Comparison of ENCODE assay signal across 9 mouse cellular contexts in the genomic region with DNA sequence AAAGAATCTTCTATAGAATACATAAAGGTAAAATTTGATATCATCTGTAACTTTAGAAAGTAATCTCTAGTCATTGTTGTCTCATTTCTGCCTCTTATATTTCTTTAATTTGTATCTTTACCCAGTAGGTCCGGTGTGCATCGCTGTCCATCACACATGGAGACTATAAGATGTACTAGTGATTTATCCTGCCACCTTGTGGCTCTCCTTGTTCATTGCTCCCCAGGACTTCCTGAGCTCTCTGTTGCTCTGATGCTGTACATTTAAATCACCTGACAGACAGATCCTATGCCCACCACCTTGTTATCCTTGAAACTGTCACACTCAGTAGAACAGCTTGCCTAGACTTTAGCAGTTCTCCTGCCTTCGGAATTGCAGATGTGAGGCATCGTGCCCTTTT. TPM values are rescaled to one million over a fixed set of nuclear protein-coding genes. Genes with fewer than 3 reads are reported as not detected.
DNase-seq lines count a peak whose midpoint lies in the region; ATAC-seq and TF ChIP-seq lines count a peak whose summit lies in the region.
"Had no signal": no experiment of that assay in that cellular context is flagged by ENCODE, and none has a peak within 500 bp of the region (broad histone marks: within the 10 kb centered on the region; RNA-seq: fewer than 3 reads in every experiment).

No protein-coding gene starts in this region.

- no peaks in the 10 kb centered on the region for H3K4me1 ChIP-seq in hindbrain, embryonic 16.5 days (ENCODE audit: control insufficient read depth, insufficient read depth, low read depth, low read length)
- no peaks in the 10 kb centered on the region for H3K4me1 ChIP-seq in hindbrain, embryonic 13.5 days (replicated peaks)
- H3K4me1 ChIP-seq in ES-E14 (ENCODE audit: control insufficient read depth in 2 of 2, insufficient read depth in 2 of 2, low read length in 2 of 2, poor library complexity in 1 of 2) = no peaks in the 10 kb centered on the region
- H3K4me1 ChIP-seq in lung, postnatal 0 days (ENCODE audit: insufficient read depth, low read depth, low read length) = no peaks in the 10 kb centered on the region
- H3K4me1 ChIP-seq in midbrain, embryonic 13.5 days (replicated peaks) = no peaks in the 10 kb centered on the region
- no peaks in the 10 kb centered on the region for H3K4me1 ChIP-seq in midbrain, embryonic 11.5 days (ENCODE audit: control insufficient read depth, insufficient read depth, low read length)
- H3K4me1 ChIP-seq: embryonic facial prominence, embryonic 15.5 days had no signal

- H3K27me3 ChIP-seq in hindbrain, embryonic 16.5 days (replicated peaks; ENCODE audit: control insufficient read depth, insufficient read depth, low read length) = no peaks in the 10 kb centered on the region
- no peaks in the 10 kb centered on the region for H3K27me3 ChIP-seq in hindbrain, embryonic 13.5 days
- no peaks in the 10 kb centered on the region for H3K27me3 ChIP-seq in lung, postnatal 0 days (replicated peaks; ENCODE audit: insufficient read depth, low read length)
- no peaks in the 10 kb centered on the region for H3K27me3 ChIP-seq in midbrain, embryonic 13.5 days
- H3K27me3 ChIP-seq in midbrain, embryonic 11.5 days (ENCODE audit: control insufficient read depth, insufficient read depth, low read length) = no peaks in the 10 kb centered on the region
- H3K27me3 ChIP-seq: embryonic facial prominence, embryonic 15.5 days had no signal

- peak; percentile 62 to 67 for DNase-seq in B cell, adult 2 months
- peak; percentile 24 for DNase-seq in ES-E14 (ENCODE audit: low read depth, low spot score)
- DNase-seq in lung, postnatal 0 days (ENCODE audit: low spot score) = peak; percentile 48
- no peak for DNase-seq in midbrain, embryonic 11.5 days (ENCODE audit: low spot score, missing footprints)

- no peak overlapping the region for H3K27ac ChIP-seq in hindbrain, embryonic 16.5 days (ENCODE audit: low read depth, low read length)
- no peak overlapping the region for H3K27ac ChIP-seq in hindbrain, embryonic 13.5 days
- H3K27ac ChIP-seq in ES-E14 (ENCODE audit: insufficient read depth, low read depth, low read length, poor library complexity, severe bottlenecking) = 0 out of 2 replicates have a peak overlapping the region, but pooled peaks have one; percentile 52
- H3K27ac ChIP-seq in lung, postnatal 0 days (ENCODE audit: low read length) = no peak overlapping the region
- H3K27ac ChIP-seq in midbrain, embryonic 13.5 days = no peak overlapping the region
- no peak overlapping the region for H3K27ac ChIP-seq in midbrain, embryonic 11.5 days (ENCODE audit: low read depth, low read length)
- H3K27ac ChIP-seq: embryonic facial prominence, embryonic 15.5 days had no signal

- H3K9ac ChIP-seq in hindbrain, embryonic 16.5 days (ENCODE audit: low read depth, low read length) = no peak overlapping the region
- no peak overlapping the region for H3K9ac ChIP-seq in hindbrain, embryonic 13.5 days
- H3K9ac ChIP-seq in ES-E14 (ENCODE audit: insufficient read depth, low read depth, low read length, poor library complexity, severe bottlenecking) = no peak overlapping the region
- no peak overlapping the region for H3K9ac ChIP-seq in lung, postnatal 0 days (replicated peaks; ENCODE audit: low read depth)
- no peak overlapping the region for H3K9ac ChIP-seq in midbrain, embryonic 13.5 days (replicated peaks)
- no peak overlapping the region for H3K9ac ChIP-seq in midbrain, embryonic 11.5 days (ENCODE audit: low read length)
- H3K9ac ChIP-seq: embryonic facial prominence, embryonic 15.5 days had no signal

- H3K9me3 ChIP-seq in hindbrain, embryonic 16.5 days (ENCODE audit: control insufficient read depth, low read length) = no peaks in the 10 kb centered on the region
- no peaks in the 10 kb centered on the region for H3K9me3 ChIP-seq in hindbrain, embryonic 13.5 days
- H3K9me3 ChIP-seq in ES-E14 (ENCODE audit: control insufficient read depth, insufficient read depth, low read depth, low read length) = no peaks in the 10 kb centered on the region
- H3K9me3 ChIP-seq in lung, postnatal 0 days (ENCODE audit: low read length) = no peaks in the 10 kb centered on the region
- H3K9me3 ChIP-seq in midbrain, embryonic 13.5 days = no peaks in the 10 kb centered on the region
- H3K9me3 ChIP-seq in midbrain, embryonic 11.5 days (ENCODE audit: control insufficient read depth, low read length) = no peaks in the 10 kb centered on the region
- H3K9me3 ChIP-seq: embryonic facial prominence, embryonic 15.5 days had no signal

- peak; percentile 71 for TF ChIP-seq CTCF in lung, postnatal 0 days (IDR thresholded peaks at IDR 0.05)

- no peaks in the 10 kb centered on the region for H3K36me3 ChIP-seq in hindbrain, embryonic 16.5 days (ENCODE audit: control insufficient read depth, insufficient read depth, low read length)
- H3K36me3 ChIP-seq in hindbrain, embryonic 13.5 days = peaks cover 9% of the 10 kb centered on the region; the same call in 1 of the 2 replicates
- H3K36me3 ChIP-seq in ES-E14 (ENCODE audit: control insufficient read depth, insufficient read depth, low read length, poor library complexity, severe bottlenecking) = peaks cover 49% of the 10 kb centered on the region
- H3K36me3 ChIP-seq in lung, postnatal 0 days (ENCODE audit: insufficient read depth, low read length) = no peaks in the 10 kb centered on the region
- H3K36me3 ChIP-seq in midbrain, embryonic 13.5 days = peaks cover 38% of the 10 kb centered on the region
- peaks cover 13% of the 10 kb centered on the region; the same call in 1 of the 2 replicates for H3K36me3 ChIP-seq in midbrain, embryonic 11.5 days (ENCODE audit: control insufficient read depth, insufficient read depth, low read length)

- in situ Hi-C loops in ES-E14 (cut with MboI; ENCODE audit: low sequenced_read_pairs in 2 of 2, unreplicated experiment in 2 of 2) = no loop called here

- H3K4me2 ChIP-seq in hindbrain, embryonic 16.5 days (ENCODE audit: low read length) = no peak overlapping the region
- no peak overlapping the region for H3K4me2 ChIP-seq in hindbrain, embryonic 13.5 days
- no peak overlapping the region for H3K4me2 ChIP-seq in lung, postnatal 0 days (replicated peaks; ENCODE audit: low read depth, low read length)
- H3K4me2 ChIP-seq in midbrain, embryonic 13.5 days (replicated peaks) = no peak overlapping the region
- H3K4me2 ChIP-seq in midbrain, embryonic 11.5 days = no peak overlapping the region
- H3K4me2 ChIP-seq: embryonic facial prominence, embryonic 15.5 days had no signal

- no peak for TF ChIP-seq EP300 in lung, postnatal 0 days (IDR thresholded peaks at IDR 0.05)

- WGBS in hindbrain, embryonic 16.5 days = 84% methylated on average over 4 of the region's 4 CpGs
- 91% methylated on average over 4 of the region's 4 CpGs for WGBS in hindbrain, embryonic 13.5 days
- WGBS in lung, postnatal 0 days = 85% methylated on average over 4 of the region's 4 CpGs
- WGBS in midbrain, embryonic 13.5 days = 90% methylated on average over 4 of the region's 4 CpGs
- WGBS in midbrain, embryonic 11.5 days = 91% methylated on average over 4 of the region's 4 CpGs

- ATAC-seq in hindbrain, embryonic 16.5 days = peak; percentile 52; the same call in 1 of the 2 replicates
- ATAC-seq in hindbrain, embryonic 13.5 days (ENCODE audit: low FRiP score) = no peak
- peak; percentile 93 for ATAC-seq in frontal cortex, adult (ENCODE audit: low TSS enrichment)
- ATAC-seq in lung, postnatal 0 days = no peak
- ATAC-seq in midbrain, embryonic 13.5 days = no peak
- no peak for ATAC-seq in midbrain, embryonic 11.5 days (ENCODE audit: low FRiP score)

- no peak overlapping the region for H3K4me3 ChIP-seq in hindbrain, embryonic 16.5 days (ENCODE audit: low read length)
- H3K4me3 ChIP-seq in hindbrain, embryonic 13.5 days = no peak overlapping the region
- no peak overlapping the region for H3K4me3 ChIP-seq in ES-E14 (ENCODE audit: insufficient read depth in 1 of 2, low read depth in 1 of 2, low read length in 2 of 2, poor library complexity in 1 of 2, severe bottlenecking in 1 of 2)
- no peak overlapping the region for H3K4me3 ChIP-seq in lung, postnatal 0 days (ENCODE audit: low read depth, low read length)
- H3K4me3 ChIP-seq in midbrain, embryonic 13.5 days (replicated peaks) = no peak overlapping the region
- H3K4me3 ChIP-seq in midbrain, embryonic 11.5 days (ENCODE audit: low read depth, low read length) = no peak overlapping the region
- H3K4me3 ChIP-seq: embryonic facial prominence, embryonic 15.5 days had no signal

TF ChIP-seq in ES-E14, 5 proteins besides CTCF, POLR2A, EP300 and RAD21:
- TF ChIP-seq MAFK (IDR thresholded peaks at IDR 0.05; ENCODE audit: insufficient read depth, low read depth, low read length) (no peak), ZNF384 (IDR thresholded peaks at IDR 0.05; ENCODE audit: low read depth, low read length) (no peak), HCFC1 (IDR thresholded peaks at IDR 0.05; ENCODE audit: borderline replicate concordance, insufficient read depth, low read length) (no peak), ZC3H11A (IDR thresholded peaks at IDR 0.05; ENCODE audit: borderline replicate concordance, low read depth, low read length) (no peak), CHD2 (IDR thresholded peaks at IDR 0.05; ENCODE audit: low read depth, low read length) (no peak)
TF ChIP-seq in ES-E14: peak in this region for 0.

RNA-seq across cellular contexts. Expression of a gene that starts 16.3 kb away (rescaled TPM):
- polyA plus RNA-seq in hindbrain, embryonic 16.5 days (2015; fragmentation: Nextera tagmentation; extraction: Ambion mirVana) = 4.7 and 5.5 TPM in 2 replicates
- polyA plus RNA-seq in hindbrain, embryonic 13.5 days (2015; fragmentation: Nextera tagmentation; extraction: Ambion mirVana) = 6.7 and 7.2 TPM in 2 replicates
- 1.9 and 2.1 TPM in 2 replicates for total RNA-seq in ES-E14 (2012; rRNA removed)
- 23.4 and 30.6 TPM in 2 replicates for polyA plus RNA-seq in lung, postnatal 0 days (2015; fragmentation: Nextera tagmentation; extraction: Ambion mirVana)
- 4.9 and 5.1 TPM in 2 replicates for polyA plus RNA-seq in midbrain, embryonic 13.5 days (2015; fragmentation: Nextera tagmentation; extraction: Ambion mirVana)
- polyA plus RNA-seq in midbrain, embryonic 11.5 days (2014; fragmentation: Nextera tagmentation; extraction: Ambion mirVana) = 4.5 and 5.4 TPM in 2 replicates

RNA-seq across cellular contexts. Expression of a gene that starts 42.1 kb away (rescaled TPM):
- 9.3 and 12.0 TPM in 2 replicates for polyA plus RNA-seq in hindbrain, embryonic 16.5 days (2015; fragmentation: Nextera tagmentation; extraction: Ambion mirVana)
- polyA plus RNA-seq in hindbrain, embryonic 13.5 days (2015; fragmentation: Nextera tagmentation; extraction: Ambion mirVana) = 13.5 and 14.3 TPM in 2 replicates
- 49.9 and 59.4 TPM in 2 replicates for total RNA-seq in ES-E14 (2012; rRNA removed)
- polyA plus RNA-seq in lung, postnatal 0 days (2015; fragmentation: Nextera tagmentation; extraction: Ambion mirVana) = 2.1 and 3.2 TPM in 2 replicates
- 27.1 and 29.0 TPM in 2 replicates for polyA plus RNA-seq in midbrain, embryonic 13.5 days (2015; fragmentation: Nextera tagmentation; extraction: Ambion mirVana)
- 97.6 and 114 TPM in 2 replicates for polyA plus RNA-seq in midbrain, embryonic 11.5 days (2014; fragmentation: Nextera tagmentation; extraction: Ambion mirVana)

Comparison
In these comparisons a context has a peak if more than half of its experiments do, and no peak if none do; other contexts are left out.
1. ATAC-seq: peak in hindbrain, embryonic 16.5 days (single experiment) and frontal cortex, adult (single experiment); none in hindbrain, embryonic 13.5 days (single experiment), lung, postnatal 0 days (single experiment), midbrain, embryonic 13.5 days (single experiment) and midbrain, embryonic 11.5 days (single experiment).